Mouse (Mus musculus) forebrain, embryonic 14.5 days (tissue): ENCODE results near the gene 4921517D22Rik. TPM values are rescaled to one million over a fixed set of nuclear protein-coding genes. Genes with fewer than 3 reads are reported as not detected.
"Not testable (repeated sequence)": the region's sequence is repeated elsewhere in the genome, so short reads cannot be mapped to it uniquely, and the experiment has no call there.

Experiments
- ATAC-seq: fragments of 200-750 bp; cut with Nextera tagmentation; 2 replicates; pipeline ENCODE4 v1.8.0; 2017; ENCODE audit warnings: mild to moderate bottlenecking, moderate library complexity
- DNase-seq: peaks from one replicate; pipeline ENCODE4 v3.0.0-alpha.2; 2015; ENCODE audit warnings: low spot score
- H3K27ac ChIP-seq: fragments of 300-500 bp; sonication (generic); 2 replicates; pipeline ENCODE4 v1.5.1; 2014; ENCODE audit warnings: low read depth, mild to moderate bottlenecking, control low read depth, low read length, moderate library complexity
- H3K27me3 ChIP-seq: fragments of 300-500 bp; sonication (generic); replicated peaks from 2 replicates; pipeline ENCODE4 v1.6.1; 2014; ENCODE audit warnings: low read length, control low read depth, mixed read lengths; ENCODE audit not compliant: control insufficient read depth, insufficient read depth
- H3K36me3 ChIP-seq: fragments of 300-500 bp; sonication (generic); 2 replicates; pipeline ENCODE4 v1.6.1; 2014; ENCODE audit warnings: low read length, control low read depth; ENCODE audit not compliant: control insufficient read depth, insufficient read depth
- H3K4me1 ChIP-seq: fragments of 300-500 bp; sonication (generic); 2 replicates; pipeline ENCODE4 v1.6.1; 2014; ENCODE audit warnings: antibody characterized with exemption, low read length, control low read depth; ENCODE audit not compliant: control insufficient read depth, insufficient read depth
- H3K4me2 ChIP-seq: fragments of 300-500 bp; sonication (generic); 2 replicates; pipeline ENCODE4 v1.6.1; 2014; ENCODE audit warnings: mild to moderate bottlenecking, control low read depth, low read length
- H3K4me3 ChIP-seq: fragments of 300-500 bp; sonication (generic); 2 replicates; pipeline ENCODE4 v1.5.1; 2014; ENCODE audit warnings: low read depth, low read length, control low read depth
- H3K9ac ChIP-seq: fragments of 300-500 bp; sonication (generic); 2 replicates; pipeline ENCODE4 v1.6.1; 2014; ENCODE audit warnings: mild to moderate bottlenecking, low read length, control low read depth, moderate library complexity
- H3K9me3 ChIP-seq: fragments of 300-500 bp; sonication (generic); replicated peaks from 2 replicates; pipeline ENCODE4 v1.6.1; 2016; ENCODE audit warnings: low read length, control low read depth, mixed read lengths; ENCODE audit not compliant: control insufficient read depth
- WGBS: fragments of 180-500 bp; shearing (Covaris S2); extraction: QIAGEN DNeasy Blood & Tissue Kit; methylation state at CpG from one replicate; pipeline ENCODE4 v1.1.7; 2014; 5-methylcytosine and 5-hydroxymethylcytosine counted together
- polyA plus RNA-seq: library from polyadenylated mRNA; unstranded; fragments of >200 nt; fragmentation: Nextera tagmentation; extraction: Ambion mirVana; gene quantifications from 2 replicates; pipeline ENCODE4 v1.2.1, GENCODE M21; 2014

4921517D22Rik gene
- polyA plus RNA-seq, 1 experiment from 2014 or later, result not detected

DNA sequence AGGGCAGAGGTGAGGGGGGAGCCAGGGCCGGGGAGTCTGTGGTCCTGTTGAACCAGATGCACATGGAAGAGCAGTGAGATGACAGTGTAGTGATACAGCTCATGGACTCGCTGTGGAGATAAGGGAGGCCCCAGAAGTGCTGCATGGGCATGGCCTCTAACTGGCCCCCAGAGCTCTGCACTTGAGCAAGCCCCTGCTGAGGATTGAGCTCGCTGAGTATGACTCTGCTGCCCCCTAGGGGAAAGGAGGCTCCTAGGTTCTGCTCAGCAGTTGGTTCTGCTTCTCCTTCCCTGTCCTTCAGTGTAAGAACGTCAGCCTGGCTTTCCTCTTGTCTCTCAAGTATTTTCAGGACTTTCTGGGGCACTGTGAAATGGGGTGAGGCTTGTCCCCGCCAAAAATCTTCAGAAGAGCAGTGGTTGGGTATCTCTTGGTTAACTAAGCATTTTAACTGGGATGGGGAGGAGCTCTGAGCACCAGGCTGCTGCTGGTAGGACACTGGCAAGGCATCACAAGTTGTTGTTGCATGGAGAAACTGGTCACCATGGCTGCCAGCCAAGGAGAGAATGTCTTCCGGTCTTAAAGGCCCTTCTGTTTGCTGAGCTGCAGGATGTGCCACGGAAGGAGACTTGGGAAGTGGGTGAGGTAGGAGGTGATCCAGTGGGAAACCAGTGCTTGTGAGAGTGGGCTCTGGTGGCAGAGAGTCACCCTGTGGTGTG lies 34.6 kb upstream of the 4921517D22Rik start:
- H3K4me3 ChIP-seq, result no peak overlapping the region
- H3K9ac ChIP-seq, result no peak overlapping the region
- no peak overlapping the region for H3K4me2 ChIP-seq
- no peak overlapping the region for H3K27ac ChIP-seq
- ATAC-seq, result peak; percentile 85
- H3K36me3 ChIP-seq, result no peaks in the 10 kb centered on the region
- DNase-seq, result peak; percentile 92
- H3K27me3 ChIP-seq, result no peaks in the 10 kb centered on the region
- H3K4me1 ChIP-seq, result peaks cover 3% of the 10 kb centered on the region; the same call in 1 of the 2 replicates
- 25% methylated on average over 7 of the region's 7 CpGs for WGBS
- H3K9me3 ChIP-seq, result no peaks in the 10 kb centered on the region

DNA sequence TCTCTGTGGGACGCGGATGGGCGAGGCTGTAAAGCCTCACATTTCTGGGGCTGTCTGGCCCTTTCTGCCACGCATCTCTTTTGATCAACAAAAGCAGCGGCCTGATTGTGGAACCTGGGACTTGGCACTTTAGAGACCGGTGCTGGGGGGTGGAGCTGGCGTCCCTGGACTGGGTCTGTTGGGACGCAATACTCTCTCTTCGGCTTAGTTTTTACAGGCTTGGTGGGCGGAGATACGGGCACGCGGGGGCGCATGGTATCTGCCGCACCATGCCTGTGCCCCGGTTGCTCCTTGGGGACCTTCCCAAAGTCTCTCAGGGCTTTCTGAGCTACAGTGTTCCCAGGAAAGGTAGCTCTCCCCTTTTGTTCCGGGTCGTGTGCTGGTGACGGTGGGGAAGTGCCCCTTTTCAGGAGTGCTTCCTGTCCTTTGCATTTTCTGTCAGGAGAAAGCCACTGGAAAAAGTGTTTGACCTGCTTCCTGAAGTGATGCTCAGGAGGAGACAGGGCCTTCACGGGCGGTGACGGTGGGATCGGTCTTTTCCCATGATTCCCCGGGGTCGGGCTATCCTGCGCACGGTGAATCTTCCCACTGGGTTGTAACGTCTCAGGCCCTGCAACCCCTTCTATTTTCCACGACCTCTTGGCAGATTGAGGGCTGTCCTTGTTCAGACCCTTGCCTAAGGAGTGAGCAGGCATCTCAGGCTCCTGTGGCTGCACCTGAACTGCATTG lies 32.4 kb upstream of the 4921517D22Rik start:
- H3K4me2 ChIP-seq, result peak overlapping the region; percentile 31
- DNase-seq, result peak; percentile 1

GRCm38 (mm10) chr13:59722089-59722488 lies 28.2 kb upstream of the 4921517D22Rik start:
- not testable (repeated sequence) for H3K36me3 ChIP-seq, ATAC-seq, H3K27me3 ChIP-seq, H3K27ac ChIP-seq, H3K4me2 ChIP-seq, DNase-seq, H3K4me3 ChIP-seq, H3K4me1 ChIP-seq, H3K9ac ChIP-seq, H3K9me3 ChIP-seq
- WGBS, result 79% methylated on average over 1 of the region's 1 CpGs

More for the DNA sequence above, 32.4 kb upstream of the 4921517D22Rik start:
- Histone ChIP-seq H3K4me3 (no peak overlapping the region), H3K9me3 (no peaks in the 10 kb centered on the region), H3K36me3 (no peaks in the 10 kb centered on the region), H3K27me3 (no peaks in the 10 kb centered on the region), H3K4me1 (peaks cover 3% of the 10 kb centered on the region; the same call in 1 of the 2 replicates), H3K9ac (no peak overlapping the region; the same call in 1 of the 2 replicates), H3K27ac (no peak overlapping the region)
- no peak for ATAC-seq
- 39% methylated on average over 29 of the region's 29 CpGs for WGBS

DNA sequence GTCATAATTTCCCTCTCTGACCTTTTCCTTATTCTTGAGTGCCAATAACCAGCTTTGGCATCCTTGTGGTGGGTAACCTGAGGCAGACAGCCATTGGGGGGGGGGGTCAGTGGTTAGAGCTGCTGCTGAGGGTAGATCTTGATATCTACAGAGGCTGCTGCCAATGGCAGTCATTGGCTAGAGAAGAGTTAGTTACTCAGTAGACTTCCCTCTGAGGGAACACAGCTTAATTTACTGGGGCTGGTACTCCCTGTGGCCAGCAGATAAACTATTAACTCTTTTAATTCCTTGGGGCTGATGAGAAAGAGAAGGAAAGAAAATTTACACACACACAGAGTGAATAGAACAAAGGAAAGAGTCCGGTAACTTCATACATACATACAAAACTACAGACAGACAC lies 25.6 kb upstream of the 4921517D22Rik start:
- H3K4me3 ChIP-seq, result no peak overlapping the region
- H3K27ac ChIP-seq, result no peak overlapping the region
- no peak overlapping the region for H3K4me2 ChIP-seq
- H3K36me3 ChIP-seq, result no peaks in the 10 kb centered on the region
- WGBS, result 85% methylated on average over 1 of the region's 1 CpGs
- no peaks in the 10 kb centered on the region for H3K27me3 ChIP-seq
- ATAC-seq (no peak), DNase-seq (no peak)
- no peaks in the 10 kb centered on the region for H3K4me1 ChIP-seq
- no peak overlapping the region for H3K9ac ChIP-seq
- no peaks in the 10 kb centered on the region for H3K9me3 ChIP-seq

- DNase-seq, H3K36me3 ChIP-seq, H3K4me1 ChIP-seq, H3K27me3 ChIP-seq, H3K4me3 ChIP-seq, H3K9ac ChIP-seq, H3K4me2 ChIP-seq, ATAC-seq, H3K9me3 ChIP-seq, H3K27ac ChIP-seq: not testable (repeated sequence)
- WGBS, result 49% methylated on average over 6 of the region's 6 CpGs
Observed at GRCm38 (mm10) chr13:59718857-59719440, 25.0 kb upstream of the 4921517D22Rik start.

GRCm38 (mm10) chr13:59713710-59714109 lies 19.8 kb upstream of the 4921517D22Rik start:
- Histone ChIP-seq H3K9ac (no peak overlapping the region), H3K4me3 (no peak overlapping the region), H3K4me1 (no peaks in the 10 kb centered on the region), H3K9me3 (no peaks in the 10 kb centered on the region), H3K36me3 (no peaks in the 10 kb centered on the region), H3K4me2 (no peak overlapping the region), H3K27ac (no peak overlapping the region), H3K27me3 (no peaks in the 10 kb centered on the region)
- WGBS, result 57% methylated on average over 3 of the region's 3 CpGs
- no peak for DNase-seq
- no peak for ATAC-seq

- not testable (repeated sequence) for H3K4me2 ChIP-seq, H3K36me3 ChIP-seq, ATAC-seq, H3K27ac ChIP-seq, H3K4me3 ChIP-seq, H3K9ac ChIP-seq, DNase-seq, H3K27me3 ChIP-seq, H3K4me1 ChIP-seq, H3K9me3 ChIP-seq
- WGBS, result 76% methylated on average over 3 of the region's 3 CpGs
Observed at GRCm38 (mm10) chr13:59711984-59712383, 18.1 kb upstream of the 4921517D22Rik start, which contains the start of gene Spata31d1b. Gene Spata31d1b, plus strand, starts transcription at chr13:59712284.

GRCm38 (mm10) chr13:59710230-59710629 lies 16.3 kb upstream of the 4921517D22Rik start, which contains the start of gene Spata31d1a:
Gene Spata31d1a, minus strand, starts transcription at chr13:59710330.
- no peaks in the 10 kb centered on the region for H3K27me3 ChIP-seq
- no peaks in the 10 kb centered on the region for H3K4me1 ChIP-seq
- DNase-seq, result no peak
- H3K27ac ChIP-seq, result no peak within 1 kb of the TSS
- no peak for ATAC-seq
- H3K4me2 ChIP-seq, result no peak within 1 kb of the TSS
- no peak within 1 kb of the TSS for H3K4me3 ChIP-seq
- WGBS, result 91% methylated on average over 15 of the region's 15 CpGs
- no peak within 1 kb of the TSS for H3K9ac ChIP-seq
- no peaks in the 10 kb centered on the region for H3K36me3 ChIP-seq
- H3K9me3 ChIP-seq, result no peaks in the 10 kb centered on the region
